Mouse (Mus musculus): Measurements from ENCODE around the gene Akap8. TPM values are rescaled to one million over a fixed set of nuclear protein-coding genes. Genes with fewer than 3 reads are reported as not detected.
A peak's percentile ranks its signal among the peaks of the same experiment; 100 is the strongest.

Akap8 gene
- 80.3 and 101 TPM in 2 replicates for total RNA-seq (2012; rRNA removed)
- polyA plus RNA-seq (2012; ENCODE audit: insufficient read depth in 1 of 2, insufficient read length in 2 of 2, low read depth in 1 of 2, low replicate concordance in 2 of 2, missing spikeins in 1 of 2): 100 to 1,000 TPM in 1 of 2 experiments, 10 to 100 TPM in 1; 77.9 to 127 TPM

- Histone ChIP-seq H3K27me3 (ENCODE audit: control insufficient read depth in 1 of 2, insufficient read depth in 2 of 2, low read length in 2 of 2) (no peaks in the 10 kb centered on the region), H3K9ac (ENCODE audit: control insufficient read depth, low read depth, low read length, poor library complexity, severe bottlenecking) (peak within 1 kb of the TSS; percentile 83), H3K9me3 (replicated peaks; ENCODE audit: insufficient read depth, low read length) (no peaks in the 10 kb centered on the region), H3K27ac (ENCODE audit: control insufficient read depth, low read depth, low read length) (peak within 1 kb of the TSS; percentile 80), H3K4me3 (ENCODE audit: control insufficient read depth in 1 of 2, insufficient read depth in 1 of 2, low read depth in 2 of 2, low read length in 2 of 2) (peak within 1 kb of the TSS; percentile 68 to 75), H3K36me3 (ENCODE audit: control insufficient read depth in 1 of 2, insufficient read depth in 2 of 2, low read length in 2 of 2) (peaks cover 10 to 14% of the 10 kb centered on the region in 2 experiments), H3K4me1 (ENCODE audit: control insufficient read depth in 1 of 2, insufficient read depth in 2 of 2, low read length in 2 of 2) (peaks cover 2 to 10% of the 10 kb centered on the region in 2 experiments; a peak in 2 of 4 replicates), H3K79me2 (ENCODE audit: control insufficient read depth, insufficient read depth, low read length, poor library complexity) (peaks cover 50% of the 10 kb centered on the region)
- DNase-seq (ENCODE audit: low read depth, low spot score): peak; percentile 99
- no peak for TF ChIP-seq USF2 (IDR thresholded peaks at IDR 0.05; ENCODE audit: borderline replicate concordance in 1 of 2, insufficient read depth in 1 of 2, low read depth in 1 of 2, low read length in 2 of 2)
- no peak; the same call in 1 of the 2 replicates for TF ChIP-seq POLR2AphosphoS5 (IDR thresholded peaks at IDR 0.05; ENCODE audit: borderline replicate concordance, low read depth, low read length)
- TF ChIP-seq KAT2A (conservative IDR thresholded peaks at IDR 0.05; ENCODE audit: low read depth, low read length): no peak; the same call in 1 of the 2 replicates
- TF ChIP-seq ZKSCAN1 (IDR thresholded peaks at IDR 0.05; ENCODE audit: low read depth, low read length): 0 out of 2 replicates have a peak, but pooled peaks have one; percentile 10
- TF ChIP-seq ETS1 (IDR thresholded peaks at IDR 0.05; ENCODE audit: low read depth, low read length): no peak
- TF ChIP-seq MAX (IDR thresholded peaks at IDR 0.05; ENCODE audit: low read length): peak; percentile 89
- TF ChIP-seq TCF12 (IDR thresholded peaks at IDR 0.05; ENCODE audit: low read depth, low read length): 0 out of 2 replicates have a peak, but pooled peaks have one; percentile 11
- TF ChIP-seq CHD1 (IDR thresholded peaks at IDR 0.05; ENCODE audit: low read depth, low read length): no peak
- TF ChIP-seq USF1 (IDR thresholded peaks at IDR 0.05; ENCODE audit: low read depth, low read length): no peak
- no peak for TF ChIP-seq MAFK (IDR thresholded peaks at IDR 0.05; ENCODE audit: borderline replicate concordance, low read depth, low read length)
- TF ChIP-seq BHLHE40 (IDR thresholded peaks at IDR 0.05; ENCODE audit: borderline replicate concordance, low read depth, low read length): no peak
- TF ChIP-seq RAD21 (IDR thresholded peaks at IDR 0.05; ENCODE audit: low read depth, low read length): no peak
- TF ChIP-seq ZC3H11A (IDR thresholded peaks at IDR 0.05; ENCODE audit: low read depth, low read length): no peak
- peak; percentile 98 for TF ChIP-seq ELF1 (IDR thresholded peaks at IDR 0.05; ENCODE audit: low read depth, low read length)
- TF ChIP-seq JUND (IDR thresholded peaks at IDR 0.05; ENCODE audit: low read depth, low read length): no peak
- peak; percentile 82 to 96 for TF ChIP-seq POLR2A (IDR thresholded peaks at IDR 0.05; ENCODE audit: control insufficient read depth in 1 of 2, insufficient read depth in 1 of 2, low read depth in 1 of 2, low read length in 2 of 2, poor library complexity in 1 of 2)
- TF ChIP-seq HCFC1 (IDR thresholded peaks at IDR 0.05; ENCODE audit: low read depth, low read length): peak; percentile 84
- no peak for TF ChIP-seq CHD2 (IDR thresholded peaks at IDR 0.05; ENCODE audit: low read length)
- peak; percentile 94 for TF ChIP-seq NELFE (IDR thresholded peaks at IDR 0.05; ENCODE audit: low read depth, low read length)
- TF ChIP-seq MAZ (IDR thresholded peaks at IDR 0.05; ENCODE audit: low read depth, low read length): peak; percentile 67; the same call in 1 of the 2 replicates
- TF ChIP-seq UBTF (IDR thresholded peaks at IDR 0.05; ENCODE audit: borderline replicate concordance, insufficient read depth, low read depth, low read length): no peak
- peak; percentile 81 for TF ChIP-seq TBP (IDR thresholded peaks at IDR 0.05; ENCODE audit: low read depth, low read length)
- TF ChIP-seq TAL1 (IDR thresholded peaks at IDR 0.05; ENCODE audit: low read length): no peak
- TF ChIP-seq EP300 (IDR thresholded peaks at IDR 0.05; ENCODE audit: low read depth in 1 of 2, low read length in 2 of 2): no peak
- peak; percentile 79 for TF ChIP-seq SIN3A (IDR thresholded peaks at IDR 0.05; ENCODE audit: low read length)
- TF ChIP-seq NRF1 (IDR thresholded peaks at IDR 0.05; ENCODE audit: insufficient read depth, low read depth, low read length, poor library complexity, severe bottlenecking): peak; percentile 93
- peak; percentile 98 for TF ChIP-seq POLR2AphosphoS2 (IDR thresholded peaks at IDR 0.05; ENCODE audit: low read length)
- no peak for TF ChIP-seq ZNF384 (IDR thresholded peaks at IDR 0.05; ENCODE audit: low read depth, low read length)
- TF ChIP-seq RCOR1 (IDR thresholded peaks at IDR 0.05; ENCODE audit: low read depth, low read length): no peak
- peak; percentile 85 for TF ChIP-seq MXI1 (IDR thresholded peaks at IDR 0.05; ENCODE audit: low read depth, low read length)
- no peak; the same call in 1 of the 2 replicates for TF ChIP-seq ZMIZ1 (IDR thresholded peaks at IDR 0.05; ENCODE audit: low read depth, low read length)
- TF ChIP-seq MEF2A (IDR thresholded peaks at IDR 0.05; ENCODE audit: extremely low read depth, insufficient replicate concordance, low read depth, low read length, poor library complexity, severe bottlenecking): no peak
- TF ChIP-seq MYB (IDR thresholded peaks at IDR 0.05; ENCODE audit: low read depth, low read length): no peak
- 0 out of 2 replicates have a peak, but pooled peaks have one; percentile 28 for TF ChIP-seq GATA1 (IDR thresholded peaks at IDR 0.05; ENCODE audit: low read depth, low read length)
- no peak for TF ChIP-seq CTCF (IDR thresholded peaks at IDR 0.05 in 2 of 3, conservative IDR thresholded peaks at IDR 0.05 in 1 of 3; ENCODE audit: control insufficient read depth in 1 of 3, insufficient read depth in 1 of 3, low read depth in 2 of 3, low read length in 3 of 3, poor library complexity in 1 of 3, severe bottlenecking in 1 of 3)
Observed at GRCm38 (mm10) chr17:32320597-32321389, at the start of gene Akap8. Gene Akap8, minus strand, starts transcription at chr17:32321238.
